Mouse (Mus musculus): ENCODE measurements around the gene Lmntd1. TPM values are rescaled to one million over a fixed set of nuclear protein-coding genes. Genes with fewer than 3 reads are reported as not detected.

Lmntd1 gene
- polyA plus RNA-seq, 1 experiment from 2014 or later: 0.75 TPM

DNA sequence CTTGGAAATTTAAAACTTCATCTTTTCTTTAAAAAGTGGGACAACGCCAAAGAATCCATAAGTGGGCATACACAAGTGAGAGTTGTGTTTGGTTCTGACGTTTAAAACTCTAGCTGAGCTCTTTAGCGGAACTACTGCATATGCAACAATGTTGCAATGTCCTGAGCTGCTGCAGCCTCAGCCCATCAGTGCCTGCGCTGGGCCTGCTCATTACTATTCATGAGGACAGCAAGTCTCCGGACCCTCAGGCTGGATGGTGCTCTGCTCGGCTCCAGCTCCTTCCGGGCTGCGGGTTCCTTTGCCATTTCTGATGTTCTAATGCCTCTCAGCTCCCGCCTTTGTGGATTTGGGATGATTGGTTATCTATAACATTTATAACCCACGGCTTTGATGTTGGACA, 97.1 kb downstream of the Lmntd1 start:
- H3K9ac ChIP-seq (ENCODE audit: low read depth, low read length): no peak overlapping the region
- 0 out of 2 replicates have a peak, but pooled peaks cover 4% of the 10 kb centered on the region for H3K4me1 ChIP-seq (ENCODE audit: control insufficient read depth, insufficient read depth, low read length)
- H3K36me3 ChIP-seq (ENCODE audit: control insufficient read depth, insufficient read depth, low read length): no peaks in the 10 kb centered on the region
- no peak overlapping the region for H3K4me2 ChIP-seq (ENCODE audit: low read depth, low read length)
- WGBS: 52% methylated on average over 10 of the region's 10 CpGs
- no peaks in the 10 kb centered on the region for H3K9me3 ChIP-seq (ENCODE audit: control insufficient read depth, low read length)
- ATAC-seq: no peak
- no peak overlapping the region for H3K4me3 ChIP-seq (ENCODE audit: low read length)
- H3K27ac ChIP-seq (ENCODE audit: low read length): no peak overlapping the region
- H3K27me3 ChIP-seq (replicated peaks; ENCODE audit: control insufficient read depth, insufficient read depth, low read length): no peaks in the 10 kb centered on the region

DNA sequence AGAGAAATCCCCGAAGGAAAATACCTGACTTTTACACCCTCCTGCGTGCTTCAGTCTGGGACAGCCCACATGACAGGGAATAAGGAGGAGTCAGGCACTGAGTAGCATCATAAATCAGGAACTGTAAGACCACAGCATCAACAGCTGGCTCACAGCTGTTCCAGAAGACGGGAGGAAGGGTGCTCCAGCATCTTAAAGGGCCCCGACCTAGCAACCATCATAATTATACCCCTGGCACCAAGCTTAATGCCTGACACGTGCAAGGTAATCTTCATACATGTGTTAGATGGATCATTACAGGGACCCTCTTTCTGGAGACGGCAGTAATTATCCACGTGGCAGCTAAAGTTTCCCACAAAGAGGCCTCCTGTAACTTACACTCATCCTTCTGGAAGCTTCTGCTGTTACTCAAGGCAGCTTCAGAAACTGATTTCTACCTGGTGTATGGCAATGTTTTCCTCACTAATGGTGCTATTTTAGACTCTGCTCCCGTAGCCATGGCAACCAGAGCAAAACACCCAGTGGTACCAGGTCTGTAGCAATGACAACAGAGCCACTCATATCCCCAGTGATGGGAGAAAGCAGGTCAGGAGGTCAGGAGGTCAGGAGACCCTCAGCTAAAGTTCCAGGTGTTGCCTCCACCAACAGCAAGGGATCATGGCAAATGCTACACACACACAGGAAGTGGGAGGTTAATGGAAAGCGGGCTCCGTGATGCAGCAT, 98.1 kb downstream of the Lmntd1 start:
- H3K27me3 ChIP-seq (replicated peaks; ENCODE audit: control insufficient read depth, insufficient read depth, low read length): no peaks in the 10 kb centered on the region
- H3K27ac ChIP-seq (ENCODE audit: low read length): no peak overlapping the region; the same call in 1 of the 2 replicates
- H3K4me1 ChIP-seq (ENCODE audit: control insufficient read depth, insufficient read depth, low read length): 0 out of 2 replicates have a peak, but pooled peaks cover 4% of the 10 kb centered on the region
- no peak overlapping the region for H3K4me3 ChIP-seq (ENCODE audit: low read length)
- no peak overlapping the region for H3K9ac ChIP-seq (ENCODE audit: low read depth, low read length)
- H3K4me2 ChIP-seq (ENCODE audit: low read depth, low read length): no peak overlapping the region
- 50% methylated on average over 10 of the region's 10 CpGs for WGBS
- ATAC-seq: peak; percentile 83
- H3K36me3 ChIP-seq (ENCODE audit: control insufficient read depth, insufficient read depth, low read length): no peaks in the 10 kb centered on the region
- no peaks in the 10 kb centered on the region for H3K9me3 ChIP-seq (ENCODE audit: control insufficient read depth, low read length)

DNA sequence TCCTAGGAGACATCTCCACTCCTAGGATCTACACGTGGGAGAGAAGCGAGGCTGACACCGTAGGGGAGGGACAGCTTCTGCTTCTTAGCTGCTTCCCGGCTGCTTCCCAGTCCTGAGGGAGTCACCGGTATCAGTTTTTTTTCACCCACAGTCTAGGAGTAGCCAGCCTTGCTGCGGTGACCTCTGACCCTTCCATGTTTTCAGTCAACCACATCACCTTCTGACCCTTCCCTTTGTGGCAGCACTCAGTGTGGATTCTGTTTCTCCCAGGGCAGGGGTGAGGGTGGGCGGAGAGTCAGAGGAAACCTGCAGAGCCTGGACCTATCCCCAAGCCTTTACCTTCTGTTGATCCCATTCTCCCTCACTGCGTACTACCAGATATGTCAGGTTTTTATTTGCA, 102.9 kb downstream of the Lmntd1 start:
- no peak overlapping the region for H3K4me3 ChIP-seq (ENCODE audit: low read length)
- H3K27ac ChIP-seq (ENCODE audit: low read length): no peak overlapping the region
- WGBS: 58% methylated on average over 8 of the region's 8 CpGs
- H3K36me3 ChIP-seq (ENCODE audit: control insufficient read depth, insufficient read depth, low read length): no peaks in the 10 kb centered on the region
- ATAC-seq: no peak
- H3K4me1 ChIP-seq (ENCODE audit: control insufficient read depth, insufficient read depth, low read length): 0 out of 2 replicates have a peak, but pooled peaks cover 1% of the 10 kb centered on the region
- no peak overlapping the region for H3K9ac ChIP-seq (ENCODE audit: low read depth, low read length)
- H3K4me2 ChIP-seq (ENCODE audit: low read depth, low read length): no peak overlapping the region
- no peaks in the 10 kb centered on the region for H3K27me3 ChIP-seq (replicated peaks; ENCODE audit: control insufficient read depth, insufficient read depth, low read length)
- H3K9me3 ChIP-seq (ENCODE audit: control insufficient read depth, low read length): no peaks in the 10 kb centered on the region

DNA sequence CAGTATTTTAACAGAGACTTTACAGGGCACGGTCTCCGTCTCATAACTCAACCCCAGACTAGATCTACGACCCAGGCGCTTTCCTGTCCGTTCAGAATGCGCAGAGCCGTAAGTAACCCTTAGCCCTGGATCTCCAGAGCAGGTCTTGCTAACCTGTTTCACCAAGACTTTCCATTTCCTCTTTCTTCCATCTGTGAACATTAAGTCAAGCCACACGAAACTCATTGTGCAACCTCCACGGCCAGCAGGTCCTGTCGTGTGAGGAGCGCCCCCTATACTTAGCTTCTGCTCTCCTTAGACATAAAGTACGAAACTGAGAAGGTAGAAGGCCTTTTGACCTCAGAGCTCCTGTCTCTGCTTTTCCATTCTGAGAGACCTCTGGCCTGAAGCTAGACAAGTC, 105.3 kb downstream of the Lmntd1 start:
- H3K36me3 ChIP-seq (ENCODE audit: control insufficient read depth, insufficient read depth, low read length): no peaks in the 10 kb centered on the region
- no peaks in the 10 kb centered on the region for H3K4me1 ChIP-seq (ENCODE audit: control insufficient read depth, insufficient read depth, low read length)
- no peaks in the 10 kb centered on the region for H3K27me3 ChIP-seq (replicated peaks; ENCODE audit: control insufficient read depth, insufficient read depth, low read length)
- H3K9ac ChIP-seq (ENCODE audit: low read depth, low read length): no peak overlapping the region
- WGBS: 72% methylated on average over 12 of the region's 12 CpGs
- no peak for ATAC-seq
- H3K27ac ChIP-seq (ENCODE audit: low read length): no peak overlapping the region
- no peak overlapping the region for H3K4me2 ChIP-seq (ENCODE audit: low read depth, low read length)
- no peak overlapping the region for H3K4me3 ChIP-seq (ENCODE audit: low read length)
- no peaks in the 10 kb centered on the region for H3K9me3 ChIP-seq (ENCODE audit: control insufficient read depth, low read length)

DNA sequence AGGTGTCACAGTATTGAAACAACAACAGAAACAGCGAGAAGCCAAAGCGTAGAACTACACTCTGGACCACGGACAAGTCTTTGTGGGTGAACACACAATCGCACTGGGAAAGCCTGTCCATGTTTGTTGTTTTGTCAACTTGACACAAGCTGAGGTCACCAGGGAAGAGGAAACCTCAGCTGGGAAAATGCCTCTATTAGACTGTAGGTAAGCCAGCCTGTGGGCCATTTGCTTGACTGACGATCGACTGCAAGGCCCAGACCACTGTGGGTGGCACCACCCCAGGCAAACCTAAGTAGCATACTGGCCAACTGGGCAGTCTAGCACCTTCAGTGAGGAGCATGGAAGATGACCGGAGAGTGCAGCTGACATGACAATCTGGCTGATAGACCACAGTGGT, 112.4 kb downstream of the Lmntd1 start:
- no peaks in the 10 kb centered on the region for H3K4me1 ChIP-seq (ENCODE audit: control insufficient read depth, insufficient read depth, low read length)
- no peak overlapping the region for H3K27ac ChIP-seq (ENCODE audit: low read length)
- H3K27me3 ChIP-seq (replicated peaks; ENCODE audit: control insufficient read depth, insufficient read depth, low read length): no peaks in the 10 kb centered on the region
- H3K4me3 ChIP-seq (ENCODE audit: low read length): no peak overlapping the region
- H3K9me3 ChIP-seq (ENCODE audit: control insufficient read depth, low read length): no peaks in the 10 kb centered on the region
- H3K9ac ChIP-seq (ENCODE audit: low read depth, low read length): no peak overlapping the region
- no peak for ATAC-seq
- 92% methylated on average over 7 of the region's 7 CpGs for WGBS
- no peaks in the 10 kb centered on the region for H3K36me3 ChIP-seq (ENCODE audit: control insufficient read depth, insufficient read depth, low read length)
- H3K4me2 ChIP-seq (ENCODE audit: low read depth, low read length): no peak overlapping the region

DNA sequence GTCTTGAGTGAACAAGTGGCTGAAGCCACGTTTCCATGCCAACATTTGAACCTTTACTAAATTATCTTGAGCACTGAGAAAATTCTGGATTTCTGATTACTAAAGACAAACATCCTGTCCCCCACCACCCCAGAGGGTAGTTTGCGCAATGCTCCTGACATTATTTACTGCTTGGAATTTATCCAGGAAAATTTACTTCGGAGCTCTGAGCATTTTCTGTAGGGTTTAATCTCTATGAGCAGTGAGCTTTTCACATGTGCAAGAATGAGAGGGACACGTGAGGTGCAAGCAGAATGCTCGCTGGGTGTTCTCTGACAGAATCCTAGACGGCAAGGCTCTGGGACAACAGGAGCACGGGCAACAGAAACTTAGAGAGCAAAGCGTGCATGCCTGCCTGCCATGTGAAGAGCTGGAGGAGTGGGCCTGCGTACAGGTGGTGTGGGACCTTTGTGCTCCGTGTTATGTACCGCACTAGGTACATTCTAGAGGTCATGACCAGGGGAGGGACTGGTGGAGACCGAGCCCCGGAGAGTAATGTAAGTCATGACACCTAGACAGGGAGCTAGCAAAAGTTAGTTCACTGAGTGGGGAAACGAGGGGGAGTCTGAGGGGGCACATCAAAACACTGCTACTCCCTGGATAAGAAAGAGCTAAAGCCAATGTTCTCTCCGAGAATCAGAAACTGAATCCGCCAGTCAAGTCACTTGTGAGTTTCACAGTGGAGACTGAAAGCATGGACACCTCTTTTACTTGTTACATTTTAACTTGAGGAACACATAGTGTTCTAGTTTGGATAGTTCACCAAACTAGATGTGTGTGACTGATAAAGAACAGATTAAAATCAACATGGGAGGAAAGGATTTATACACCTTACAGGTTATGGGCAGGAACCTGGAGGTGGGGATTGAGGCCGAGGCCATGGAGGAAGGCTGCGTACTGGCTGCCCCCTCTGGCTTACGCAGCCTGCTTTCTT, 114.3 kb downstream of the Lmntd1 start:
- Histone ChIP-seq H3K36me3 (ENCODE audit: control insufficient read depth, insufficient read depth, low read length) (no peaks in the 10 kb centered on the region), H3K27ac (ENCODE audit: low read length) (no peak overlapping the region), H3K4me3 (ENCODE audit: low read length) (no peak overlapping the region), H3K9me3 (ENCODE audit: control insufficient read depth, low read length) (no peaks in the 10 kb centered on the region), H3K27me3 (replicated peaks; ENCODE audit: control insufficient read depth, insufficient read depth, low read length) (no peaks in the 10 kb centered on the region), H3K4me1 (ENCODE audit: control insufficient read depth, insufficient read depth, low read length) (no peaks in the 10 kb centered on the region), H3K9ac (ENCODE audit: low read depth, low read length) (no peak overlapping the region), H3K4me2 (ENCODE audit: low read depth, low read length) (no peak overlapping the region)
- no peak for ATAC-seq
- WGBS: 70% methylated on average over 19 of the region's 19 CpGs

DNA sequence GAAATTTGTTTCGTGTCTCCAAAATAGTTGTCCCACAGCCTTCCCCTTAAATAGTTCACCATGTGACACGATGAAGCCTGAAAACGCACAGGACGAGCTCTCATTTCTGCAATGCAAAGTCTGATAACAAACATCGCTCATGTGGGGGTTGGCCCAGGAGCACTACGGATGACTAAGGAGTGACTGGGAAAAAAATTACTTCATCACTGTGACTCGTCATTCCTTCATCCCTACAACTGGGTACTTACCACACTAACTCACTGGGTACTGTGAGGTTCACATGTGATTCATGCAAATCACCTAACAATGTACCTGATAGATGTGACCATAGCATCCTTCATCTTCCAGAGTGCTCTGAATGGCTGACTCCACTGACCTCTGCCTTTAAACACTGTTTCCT, 118.4 kb downstream of the Lmntd1 start:
- no peak for ATAC-seq
- no peak overlapping the region for H3K9ac ChIP-seq (ENCODE audit: low read depth, low read length)
- no peak overlapping the region for H3K27ac ChIP-seq (ENCODE audit: low read length)
- no peaks in the 10 kb centered on the region for H3K9me3 ChIP-seq (ENCODE audit: control insufficient read depth, low read length)
- no peaks in the 10 kb centered on the region for H3K36me3 ChIP-seq (ENCODE audit: control insufficient read depth, insufficient read depth, low read length)
- 93% methylated on average over 7 of the region's 7 CpGs for WGBS
- no peak overlapping the region for H3K4me3 ChIP-seq (ENCODE audit: low read length)
- no peaks in the 10 kb centered on the region for H3K4me1 ChIP-seq (ENCODE audit: control insufficient read depth, insufficient read depth, low read length)
- H3K4me2 ChIP-seq (ENCODE audit: low read depth, low read length): no peak overlapping the region
- no peaks in the 10 kb centered on the region for H3K27me3 ChIP-seq (replicated peaks; ENCODE audit: control insufficient read depth, insufficient read depth, low read length)

DNA sequence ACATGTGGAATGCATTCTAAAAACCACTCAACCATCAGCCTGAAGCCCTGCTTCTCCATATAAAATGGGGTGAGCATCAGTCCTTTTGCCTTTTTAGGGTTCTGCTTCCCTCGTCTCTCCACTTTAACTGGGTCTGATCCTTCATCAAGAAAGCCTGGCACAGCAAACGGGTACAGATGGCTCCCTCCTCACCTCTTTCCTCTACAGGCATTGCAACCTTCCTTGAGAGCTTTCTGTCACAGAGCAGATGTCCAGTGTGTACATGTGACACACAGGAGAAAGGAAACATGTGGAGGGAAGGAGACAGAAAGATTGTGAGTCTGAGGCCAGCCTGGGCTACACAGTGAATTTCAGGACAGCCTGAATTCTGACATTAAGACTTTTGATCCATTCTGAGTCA, 125.9 kb downstream of the Lmntd1 start:
- H3K9ac ChIP-seq (ENCODE audit: low read depth, low read length): no peak overlapping the region
- WGBS: 76% methylated on average over 2 of the region's 2 CpGs
- no peaks in the 10 kb centered on the region for H3K9me3 ChIP-seq (ENCODE audit: control insufficient read depth, low read length)
- H3K4me3 ChIP-seq (ENCODE audit: low read length): no peak overlapping the region
- H3K27ac ChIP-seq (ENCODE audit: low read length): no peak overlapping the region
- no peaks in the 10 kb centered on the region for H3K36me3 ChIP-seq (ENCODE audit: control insufficient read depth, insufficient read depth, low read length)
- H3K27me3 ChIP-seq (replicated peaks; ENCODE audit: control insufficient read depth, insufficient read depth, low read length): no peaks in the 10 kb centered on the region
- H3K4me2 ChIP-seq (ENCODE audit: low read depth, low read length): no peak overlapping the region
- H3K4me1 ChIP-seq (ENCODE audit: control insufficient read depth, insufficient read depth, low read length): 0 out of 2 replicates have a peak, but pooled peaks cover under 1% of the 10 kb centered on the region
- no peak for ATAC-seq

DNA sequence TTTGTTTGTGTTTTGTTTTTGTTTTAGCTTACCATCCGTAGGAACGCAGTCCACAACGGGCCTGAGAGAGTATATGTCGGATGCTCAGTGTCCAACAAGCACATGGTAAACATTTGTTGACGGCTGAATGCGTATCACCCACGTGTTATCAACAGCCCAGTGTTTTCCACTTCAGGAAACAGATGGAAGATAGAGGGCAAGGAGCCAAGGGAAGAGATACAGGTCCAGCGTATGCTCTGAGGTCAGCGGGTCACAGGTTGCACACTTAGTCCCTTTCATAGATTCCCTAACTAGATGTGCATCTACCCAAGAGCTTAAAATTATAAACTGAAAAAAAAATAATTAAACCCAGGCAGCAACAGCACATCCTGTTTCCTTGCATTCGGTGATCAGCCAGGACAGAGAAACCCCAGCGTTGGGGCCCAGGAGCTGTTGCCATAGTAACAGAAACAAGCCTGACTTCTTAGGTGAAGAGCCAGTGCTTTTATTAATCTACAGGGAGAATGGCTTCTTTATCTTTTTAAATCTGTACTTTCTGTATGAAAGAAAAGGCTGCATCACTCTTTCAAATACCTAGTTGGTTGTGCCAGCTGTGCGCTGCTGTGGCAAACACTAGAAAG, 128.0 kb downstream of the Lmntd1 start:
- no peaks in the 10 kb centered on the region for H3K27me3 ChIP-seq (replicated peaks; ENCODE audit: control insufficient read depth, insufficient read depth, low read length)
- 43% methylated on average over 12 of the region's 12 CpGs for WGBS
- H3K4me2 ChIP-seq (ENCODE audit: low read depth, low read length): no peak overlapping the region
- no peaks in the 10 kb centered on the region for H3K36me3 ChIP-seq (ENCODE audit: control insufficient read depth, insufficient read depth, low read length)
- no peak overlapping the region for H3K27ac ChIP-seq (ENCODE audit: low read length)
- H3K4me1 ChIP-seq (ENCODE audit: control insufficient read depth, insufficient read depth, low read length): peaks cover 7% of the 10 kb centered on the region
- no peak overlapping the region for H3K9ac ChIP-seq (ENCODE audit: low read depth, low read length)
- no peaks in the 10 kb centered on the region for H3K9me3 ChIP-seq (ENCODE audit: control insufficient read depth, low read length)
- ATAC-seq: no peak
- H3K4me3 ChIP-seq (ENCODE audit: low read length): no peak overlapping the region

Measured in intestine, embryonic 16.5 days (tissue).